Mouse (Mus musculus) spleen, adult 18-20 months (tissue): ENCODE data around the gene Dll4.
A peak's percentile ranks its signal among the peaks of the same experiment; 100 is the strongest.

Source experiments
- DNase-seq, 2 experiments: peaks; one replicate each; pipeline ENCODE4 v3.0.0; 2022; ENCODE audit warnings: mixed read lengths in 2 of 2

Gene Dll4

DNA sequence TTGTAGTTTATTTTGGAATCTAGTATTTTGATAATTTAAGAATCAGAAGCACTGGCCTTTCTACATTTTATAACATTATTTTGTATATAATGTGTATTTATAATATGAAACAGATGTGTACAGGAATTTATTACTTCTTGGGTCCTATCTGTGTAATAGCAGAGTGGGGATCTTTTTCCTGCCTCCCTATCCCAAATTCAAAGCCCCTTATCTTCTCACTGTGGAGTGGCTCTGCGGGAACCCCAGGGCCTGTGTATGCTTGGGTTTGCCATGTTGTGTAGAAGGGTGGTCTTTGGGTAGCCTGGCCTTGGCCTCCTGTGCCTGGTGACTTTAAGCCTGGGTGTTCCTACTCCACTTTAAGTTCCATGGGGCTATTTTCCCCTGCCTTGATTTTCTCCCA is 10.0 kb downstream of the Dll4 start:
- no peak for DNase-seq

DNA sequence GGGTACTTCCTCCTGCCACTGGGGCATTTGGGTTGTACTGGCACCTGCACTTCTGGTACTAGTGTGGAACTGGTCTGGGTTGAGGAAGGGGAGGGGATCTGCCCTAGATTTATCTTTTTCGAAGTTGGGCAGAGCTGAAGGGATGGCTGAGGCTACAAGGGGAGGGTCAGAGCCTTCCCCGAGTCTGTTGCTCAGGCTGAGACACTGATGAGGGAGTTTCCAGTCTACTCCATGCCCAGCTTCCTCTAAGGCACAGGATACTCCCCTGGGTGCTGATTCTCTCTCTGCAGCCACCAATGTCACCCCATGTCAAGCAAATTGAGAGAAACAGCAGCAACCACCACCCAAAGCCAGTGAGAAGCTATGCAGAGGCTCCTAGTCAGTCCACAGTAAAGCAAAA is 10.4 kb downstream of the Dll4 start:
- no peak for DNase-seq

- DNase-seq, result no peak
Measured at GRCm38 (mm10) chr2:119336470-119336869, 10.9 kb downstream of the Dll4 start.

GRCm38 (mm10) chr2:119337425-119338265 is 12.1 kb downstream of the Dll4 start:
- DNase-seq, result peak; percentile 77 to 85

- DNase-seq, result no peak
Measured at GRCm38 (mm10) chr2:119344537-119345138, 19.1 kb downstream of the Dll4 start.

DNA sequence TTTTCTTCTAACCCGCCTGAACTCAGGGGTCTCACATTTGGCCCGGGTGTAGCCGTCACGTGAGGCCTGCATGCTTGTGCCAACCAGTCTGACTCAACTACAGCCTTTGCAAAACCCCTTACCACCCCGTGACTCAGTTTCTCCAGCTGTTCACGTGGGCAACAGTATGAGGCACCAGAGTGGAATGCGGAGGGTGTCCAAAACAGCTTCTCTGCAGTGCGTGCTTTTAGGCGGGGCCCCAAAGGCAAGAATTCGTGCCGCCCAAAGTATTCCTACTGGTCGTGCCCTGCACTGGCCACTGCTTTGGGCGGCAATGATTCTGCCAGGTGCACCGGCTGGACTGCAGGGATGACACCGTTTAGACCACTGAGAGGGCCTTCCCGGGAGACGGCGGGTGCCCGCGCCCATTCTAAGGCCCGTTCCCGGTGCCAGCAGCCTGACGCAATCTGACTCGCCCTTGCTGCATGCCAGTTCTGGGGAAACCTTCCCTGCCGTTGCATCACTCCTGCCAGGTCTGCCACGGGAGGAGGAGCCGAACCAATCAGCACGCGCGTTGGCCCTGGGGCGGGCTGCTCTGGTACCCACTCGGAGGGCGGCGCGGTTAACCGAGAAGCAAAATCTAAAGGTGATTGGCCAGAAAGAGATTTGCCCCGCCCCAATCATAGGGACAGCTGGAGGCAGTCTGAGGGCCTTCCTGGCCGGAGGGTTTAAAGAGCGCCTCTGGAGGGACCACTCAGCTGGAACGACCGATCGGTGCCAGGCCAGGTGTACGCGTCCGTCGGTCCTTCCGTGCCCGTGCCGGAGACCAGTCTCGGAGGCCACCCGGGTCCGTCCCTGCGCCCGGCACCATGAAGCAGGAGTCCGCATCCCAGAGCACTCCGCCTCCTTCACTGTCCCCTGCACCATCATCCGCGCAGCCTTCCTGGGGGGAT is 25.2 kb downstream of the Dll4 start, which contains the start of gene Chac1:
TSS of gene Chac1 (plus strand) at position 675 of the 932 bp plus-strand sequence.
- DNase-seq, result peak; percentile 53 to 57

DNA sequence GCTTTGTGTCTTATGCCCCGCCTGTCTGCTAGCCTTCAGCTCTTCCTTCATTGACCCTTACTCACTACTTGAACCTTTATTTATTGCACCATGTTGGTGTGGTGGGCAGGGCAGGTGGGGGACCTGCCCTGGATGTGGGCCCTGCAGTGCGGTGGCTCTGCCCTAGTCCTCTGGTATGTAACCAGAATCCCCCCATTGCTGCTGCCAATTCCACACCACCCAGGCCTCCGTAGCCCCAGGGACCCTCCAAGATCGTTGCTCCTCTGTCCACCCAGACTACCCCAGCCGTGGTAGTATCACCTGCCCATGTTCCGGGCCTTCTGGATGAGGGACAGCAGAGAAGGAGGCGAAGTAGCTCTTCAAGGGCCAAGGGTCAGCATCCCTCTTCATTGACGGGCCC is 28.1 kb downstream of the Dll4 start:
- DNase-seq, result no peak

- DNase-seq, result no peak
Measured at GRCm38 (mm10) chr2:119355089-119355488, 29.5 kb downstream of the Dll4 start.

GRCm38 (mm10) chr2:119355651-119356050 is 30.1 kb downstream of the Dll4 start:
- DNase-seq, result no peak

DNA sequence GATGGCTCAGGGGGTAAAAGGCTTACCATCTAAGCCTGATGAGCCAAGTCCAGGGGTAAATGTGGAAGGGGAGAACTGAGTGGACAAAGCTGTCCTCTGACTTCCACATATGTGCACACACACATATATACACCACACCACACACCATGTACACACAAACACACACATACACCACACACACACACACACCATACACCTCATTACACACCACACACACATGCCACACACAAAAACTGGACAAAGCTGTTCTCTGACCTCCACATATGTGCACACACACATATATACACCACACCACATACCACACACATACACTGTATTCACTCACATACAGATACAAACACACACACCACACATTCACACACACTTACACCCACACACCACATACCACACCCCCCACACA is 30.7 kb downstream of the Dll4 start:
- no peak for DNase-seq

DNA sequence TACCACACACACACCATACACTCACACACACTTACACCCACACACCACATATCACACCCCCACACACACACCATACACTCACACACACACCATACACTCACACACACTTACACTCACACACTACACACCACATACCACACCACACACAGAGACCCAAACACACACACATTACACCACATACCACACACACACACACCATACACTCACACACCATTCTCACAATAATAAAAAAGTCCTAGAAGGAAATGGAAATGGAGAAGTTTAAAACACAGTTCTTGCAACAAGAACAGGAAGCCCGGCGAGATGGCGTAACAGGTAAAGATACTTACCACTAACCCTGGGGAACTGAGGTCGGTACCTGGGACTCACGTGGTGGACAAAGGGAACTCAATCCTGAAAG is 31.2 kb downstream of the Dll4 start:
- DNase-seq, result no peak

- DNase-seq, result no peak
Measured at GRCm38 (mm10) chr2:119358249-119358648, 32.7 kb downstream of the Dll4 start.

DNA sequence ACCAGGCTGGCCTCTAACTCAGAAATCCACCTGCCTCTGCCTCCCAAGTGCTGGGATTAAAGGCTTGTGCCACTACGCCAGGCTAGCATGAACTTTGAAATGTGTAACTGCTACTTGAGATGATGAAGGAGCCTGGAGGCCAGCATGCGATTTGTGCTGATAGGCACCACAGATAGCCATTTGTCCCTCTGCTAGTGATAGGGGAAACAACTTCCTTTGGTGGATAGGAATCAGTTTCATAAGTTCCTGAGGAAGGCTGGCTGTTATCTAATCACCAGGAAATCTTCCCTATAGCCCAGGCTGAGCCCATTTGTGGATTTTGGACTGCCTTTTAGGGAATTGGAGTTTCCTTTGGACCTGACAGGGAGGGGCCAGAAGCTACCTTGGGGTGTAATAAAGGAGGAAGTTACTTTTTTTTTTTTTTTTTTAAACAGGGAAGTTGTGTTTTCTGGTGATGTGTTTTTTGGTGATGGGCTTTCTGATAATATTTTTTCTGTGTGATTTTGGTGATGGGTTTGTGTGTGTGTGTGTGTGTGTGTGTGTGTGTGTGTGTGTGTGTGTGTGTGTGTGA is 34.2 kb downstream of the Dll4 start:
- no peak for DNase-seq

DNA sequence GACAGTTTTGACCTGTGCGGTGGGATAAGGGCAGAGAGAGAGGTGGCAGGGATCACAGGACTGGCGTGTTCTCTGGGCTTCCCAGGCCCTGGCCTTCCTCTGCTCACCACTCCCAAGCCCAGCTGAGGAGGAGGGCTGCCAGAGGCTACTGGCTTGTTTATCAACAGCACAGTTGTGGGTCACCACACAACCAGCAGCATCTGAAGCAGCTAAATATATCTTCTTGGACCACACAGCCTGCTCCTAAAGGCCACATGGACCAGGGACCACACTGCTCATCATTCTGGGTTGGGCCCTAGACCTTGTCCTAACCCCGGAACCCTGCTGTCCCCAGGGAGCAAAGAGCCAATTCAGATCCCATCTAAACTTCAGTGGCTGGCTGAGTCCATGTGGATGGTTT is 39.4 kb downstream of the Dll4 start:
- DNase-seq, result no peak

- DNase-seq, result no peak
Measured at GRCm38 (mm10) chr2:119367346-119367745, 41.8 kb downstream of the Dll4 start.

- DNase-seq, result no peak
Measured at GRCm38 (mm10) chr2:119370116-119370515, 44.5 kb downstream of the Dll4 start.

- no peak for DNase-seq
Measured at GRCm38 (mm10) chr2:119377286-119377685, 51.7 kb downstream of the Dll4 start.

GRCm38 (mm10) chr2:119377826-119378225 is 52.2 kb downstream of the Dll4 start:
- DNase-seq, result no peak

- no peak for DNase-seq
Measured at GRCm38 (mm10) chr2:119379455-119379854, 53.9 kb downstream of the Dll4 start.
